Mouse (Mus musculus): ENCODE results near the gene Capn11. TPM values are rescaled to one million over a fixed set of nuclear protein-coding genes. Genes with fewer than 3 reads are reported as not detected.

Gene Capn11
- polyA plus RNA-seq, 1 experiment from 2014 or later, result not detected

DNA sequence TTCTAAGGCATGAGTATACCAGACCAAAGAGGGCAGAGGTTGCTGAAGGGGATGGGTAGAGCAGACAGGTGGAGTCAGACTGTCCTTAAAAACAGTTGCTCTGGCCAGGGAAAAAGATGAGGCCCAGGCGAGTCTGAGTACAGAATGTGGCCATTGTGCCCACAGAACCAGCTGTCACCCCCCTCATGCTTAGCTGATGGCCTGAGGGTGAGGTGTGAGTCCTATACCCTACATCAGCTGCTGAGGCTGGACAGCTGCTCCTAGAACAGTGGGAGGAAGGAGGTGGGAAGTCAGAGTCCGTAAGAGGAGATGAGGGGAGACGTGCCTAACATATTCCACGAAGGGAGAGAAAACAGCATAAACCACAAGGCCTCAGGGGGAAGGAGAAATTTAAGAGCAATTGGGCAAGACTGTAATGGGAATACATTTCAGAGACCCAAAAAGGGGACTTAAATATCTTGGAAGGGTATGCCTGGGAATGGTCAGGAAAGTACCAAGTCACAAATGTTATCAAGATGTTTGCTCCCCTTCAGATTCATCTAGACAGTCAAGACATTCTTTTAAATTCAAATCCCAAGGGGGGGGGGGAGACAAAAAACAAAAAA, 43.0 kb downstream of the Capn11 start:
- no peak overlapping the region for H3K27ac ChIP-seq (ENCODE audit: low read length)
- H3K36me3 ChIP-seq (ENCODE audit: control insufficient read depth, insufficient read depth, low read length), result no peaks in the 10 kb centered on the region
- no peak overlapping the region for H3K4me2 ChIP-seq (replicated peaks; ENCODE audit: low read depth, low read length)
- no peak for ATAC-seq (ENCODE audit: insufficient number of reproducible peaks, insufficient read depth, low FRiP score, low read depth)
- H3K4me1 ChIP-seq (ENCODE audit: control insufficient read depth, insufficient read depth, low read length), result peaks cover 11% of the 10 kb centered on the region; the same call in 1 of the 2 replicates
- no peak overlapping the region for H3K4me3 ChIP-seq (ENCODE audit: low read depth, low read length)
- no peak overlapping the region for H3K9ac ChIP-seq (replicated peaks; ENCODE audit: low read depth, low read length)
- 62% methylated on average over 4 of the region's 4 CpGs for WGBS
- no peaks in the 10 kb centered on the region for H3K9me3 ChIP-seq (ENCODE audit: control insufficient read depth, low read depth, low read length)
- H3K27me3 ChIP-seq (ENCODE audit: control insufficient read depth, insufficient read depth, low read length), result no peaks in the 10 kb centered on the region

DNA sequence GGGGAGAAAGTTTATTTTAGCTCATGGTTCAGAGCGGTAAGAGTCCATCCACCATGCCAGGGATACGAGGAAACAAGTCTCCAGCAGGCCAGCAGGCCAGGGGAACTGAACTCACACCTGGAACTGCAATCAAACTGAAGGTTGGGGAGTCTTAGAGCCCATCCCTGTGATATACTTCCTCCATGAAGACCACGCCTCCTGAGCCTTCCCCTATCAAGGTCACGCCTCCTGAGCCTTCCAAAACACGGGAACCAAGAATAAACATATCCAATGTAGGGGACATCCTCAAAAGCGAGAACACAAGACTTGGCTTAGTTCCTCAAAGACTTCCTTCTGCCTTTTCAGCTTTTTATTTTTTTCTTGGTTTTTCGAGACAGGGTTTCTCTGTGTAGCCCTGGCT, 46.2 kb downstream of the Capn11 start:
- H3K27ac ChIP-seq (ENCODE audit: low read length), result no peak overlapping the region
- H3K9ac ChIP-seq (replicated peaks; ENCODE audit: low read depth, low read length), result no peak overlapping the region
- no peak for ATAC-seq (ENCODE audit: insufficient number of reproducible peaks, insufficient read depth, low FRiP score, low read depth)
- H3K27me3 ChIP-seq (ENCODE audit: control insufficient read depth, insufficient read depth, low read length), result no peaks in the 10 kb centered on the region
- no peak overlapping the region for H3K4me2 ChIP-seq (replicated peaks; ENCODE audit: low read depth, low read length)
- H3K9me3 ChIP-seq (ENCODE audit: control insufficient read depth, low read depth, low read length), result no peaks in the 10 kb centered on the region
- no peaks in the 10 kb centered on the region for H3K36me3 ChIP-seq (ENCODE audit: control insufficient read depth, insufficient read depth, low read length)
- 86% methylated on average over 7 of the region's 7 CpGs for WGBS
- no peaks in the 10 kb centered on the region for H3K4me1 ChIP-seq (ENCODE audit: control insufficient read depth, insufficient read depth, low read length)
- H3K4me3 ChIP-seq (ENCODE audit: low read depth, low read length), result no peak overlapping the region

DNA sequence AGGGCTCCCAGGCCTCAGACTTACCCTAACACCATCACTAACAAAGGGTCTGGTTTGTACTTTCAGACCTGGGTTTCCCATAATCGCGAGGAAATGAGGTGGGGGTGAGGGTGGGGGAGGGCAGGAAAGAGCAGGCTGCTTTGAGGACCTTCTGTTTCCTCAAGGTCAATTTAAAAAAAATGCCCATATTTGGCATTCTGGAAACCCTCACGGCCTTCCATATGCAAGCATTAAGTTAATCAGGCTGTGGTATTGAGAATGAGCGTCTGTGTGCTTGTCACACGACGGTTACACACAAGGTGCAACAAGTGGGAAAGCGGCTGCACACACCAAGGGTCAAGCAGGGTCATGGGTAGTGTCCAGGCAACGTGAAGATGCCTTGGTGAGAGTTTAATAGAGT, 47.1 kb downstream of the Capn11 start:
- no peaks in the 10 kb centered on the region for H3K27me3 ChIP-seq (ENCODE audit: control insufficient read depth, insufficient read depth, low read length)
- no peaks in the 10 kb centered on the region for H3K36me3 ChIP-seq (ENCODE audit: control insufficient read depth, insufficient read depth, low read length)
- H3K27ac ChIP-seq (ENCODE audit: low read length), result no peak overlapping the region
- no peaks in the 10 kb centered on the region for H3K9me3 ChIP-seq (ENCODE audit: control insufficient read depth, low read depth, low read length)
- H3K9ac ChIP-seq (replicated peaks; ENCODE audit: low read depth, low read length), result no peak overlapping the region
- no peak overlapping the region for H3K4me3 ChIP-seq (ENCODE audit: low read depth, low read length)
- 68% methylated on average over 8 of the region's 8 CpGs for WGBS
- no peak overlapping the region for H3K4me2 ChIP-seq (replicated peaks; ENCODE audit: low read depth, low read length)
- no peaks in the 10 kb centered on the region for H3K4me1 ChIP-seq (ENCODE audit: control insufficient read depth, insufficient read depth, low read length)
- ATAC-seq (ENCODE audit: insufficient number of reproducible peaks, insufficient read depth, low FRiP score, low read depth), result no peak

DNA sequence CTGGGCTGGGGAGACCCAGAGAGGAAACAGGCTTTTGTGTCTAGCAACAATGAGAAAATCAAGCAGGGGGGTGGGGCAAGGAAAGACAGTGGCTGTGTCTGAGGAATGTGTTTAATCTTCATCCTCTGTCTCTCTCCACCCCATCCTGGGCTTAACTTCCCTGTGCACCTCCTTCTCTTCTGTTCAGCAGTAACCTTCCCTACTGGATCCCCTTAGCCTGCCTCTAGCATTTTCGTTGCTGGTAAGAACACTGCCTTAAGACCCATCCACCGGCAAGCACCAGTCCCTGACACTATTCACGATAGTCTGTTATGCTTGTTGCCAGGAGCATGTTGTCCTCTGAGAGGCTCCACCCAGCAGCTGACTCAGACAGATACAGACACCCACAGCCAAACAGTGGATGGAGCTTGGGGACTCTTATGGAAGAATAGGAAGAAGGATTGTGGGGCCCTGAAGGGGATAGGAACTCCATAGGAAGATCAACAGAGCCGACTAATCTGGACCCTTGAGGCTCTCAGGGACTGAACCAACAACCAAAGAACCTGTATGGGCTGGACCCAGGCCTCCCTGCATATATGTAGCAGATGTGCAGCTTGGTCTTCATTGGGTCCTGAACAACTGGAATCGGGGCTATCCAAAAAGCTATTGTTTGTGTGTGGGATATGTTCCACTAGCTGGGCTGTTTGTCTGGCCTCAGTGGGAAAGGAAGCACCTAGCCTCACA, 48.8 kb downstream of the Capn11 start:
- no peaks in the 10 kb centered on the region for H3K36me3 ChIP-seq (ENCODE audit: control insufficient read depth, insufficient read depth, low read length)
- no peak overlapping the region for H3K27ac ChIP-seq (ENCODE audit: low read length)
- H3K4me2 ChIP-seq (replicated peaks; ENCODE audit: low read depth, low read length), result no peak overlapping the region
- H3K4me1 ChIP-seq (ENCODE audit: control insufficient read depth, insufficient read depth, low read length), result no peaks in the 10 kb centered on the region
- no peaks in the 10 kb centered on the region for H3K9me3 ChIP-seq (ENCODE audit: control insufficient read depth, low read depth, low read length)
- no peak; the same call in 1 of the 2 replicates for ATAC-seq (ENCODE audit: insufficient number of reproducible peaks, insufficient read depth, low FRiP score, low read depth)
- WGBS, result 32% methylated on average over 5 of the region's 5 CpGs
- no peak overlapping the region for H3K9ac ChIP-seq (replicated peaks; ENCODE audit: low read depth, low read length)
- no peak overlapping the region for H3K4me3 ChIP-seq (ENCODE audit: low read depth, low read length)
- no peaks in the 10 kb centered on the region for H3K27me3 ChIP-seq (ENCODE audit: control insufficient read depth, insufficient read depth, low read length)

DNA sequence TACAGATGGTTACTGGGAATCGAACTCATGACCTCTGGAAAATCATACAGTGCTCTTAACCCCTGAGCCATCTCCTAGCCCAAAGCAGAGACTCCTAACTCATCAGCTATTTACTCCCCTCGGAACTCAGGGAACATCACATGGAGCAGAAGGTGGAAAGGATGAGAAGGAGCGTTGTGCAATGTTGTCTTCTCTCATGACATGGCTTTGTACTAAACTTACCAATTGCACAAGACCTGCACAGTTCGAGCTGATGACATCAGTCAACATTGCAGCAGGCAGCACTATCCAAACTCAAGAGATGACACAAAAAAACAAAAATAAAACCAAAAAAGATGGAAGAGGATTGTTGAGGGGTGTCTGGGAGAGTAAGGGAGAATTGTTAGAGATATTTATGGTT, 50.7 kb downstream of the Capn11 start:
- H3K4me2 ChIP-seq (replicated peaks; ENCODE audit: low read depth, low read length), result no peak overlapping the region
- no peak overlapping the region for H3K4me3 ChIP-seq (ENCODE audit: low read depth, low read length)
- WGBS, result 89% methylated on average over 4 of the region's 4 CpGs
- H3K4me1 ChIP-seq (ENCODE audit: control insufficient read depth, insufficient read depth, low read length), result no peaks in the 10 kb centered on the region
- H3K27me3 ChIP-seq (ENCODE audit: control insufficient read depth, insufficient read depth, low read length), result no peaks in the 10 kb centered on the region
- H3K9me3 ChIP-seq (ENCODE audit: control insufficient read depth, low read depth, low read length), result no peaks in the 10 kb centered on the region
- H3K9ac ChIP-seq (replicated peaks; ENCODE audit: low read depth, low read length), result no peak overlapping the region
- H3K36me3 ChIP-seq (ENCODE audit: control insufficient read depth, insufficient read depth, low read length), result no peaks in the 10 kb centered on the region
- no peak for ATAC-seq (ENCODE audit: insufficient number of reproducible peaks, insufficient read depth, low FRiP score, low read depth)
- no peak overlapping the region for H3K27ac ChIP-seq (ENCODE audit: low read length)

DNA sequence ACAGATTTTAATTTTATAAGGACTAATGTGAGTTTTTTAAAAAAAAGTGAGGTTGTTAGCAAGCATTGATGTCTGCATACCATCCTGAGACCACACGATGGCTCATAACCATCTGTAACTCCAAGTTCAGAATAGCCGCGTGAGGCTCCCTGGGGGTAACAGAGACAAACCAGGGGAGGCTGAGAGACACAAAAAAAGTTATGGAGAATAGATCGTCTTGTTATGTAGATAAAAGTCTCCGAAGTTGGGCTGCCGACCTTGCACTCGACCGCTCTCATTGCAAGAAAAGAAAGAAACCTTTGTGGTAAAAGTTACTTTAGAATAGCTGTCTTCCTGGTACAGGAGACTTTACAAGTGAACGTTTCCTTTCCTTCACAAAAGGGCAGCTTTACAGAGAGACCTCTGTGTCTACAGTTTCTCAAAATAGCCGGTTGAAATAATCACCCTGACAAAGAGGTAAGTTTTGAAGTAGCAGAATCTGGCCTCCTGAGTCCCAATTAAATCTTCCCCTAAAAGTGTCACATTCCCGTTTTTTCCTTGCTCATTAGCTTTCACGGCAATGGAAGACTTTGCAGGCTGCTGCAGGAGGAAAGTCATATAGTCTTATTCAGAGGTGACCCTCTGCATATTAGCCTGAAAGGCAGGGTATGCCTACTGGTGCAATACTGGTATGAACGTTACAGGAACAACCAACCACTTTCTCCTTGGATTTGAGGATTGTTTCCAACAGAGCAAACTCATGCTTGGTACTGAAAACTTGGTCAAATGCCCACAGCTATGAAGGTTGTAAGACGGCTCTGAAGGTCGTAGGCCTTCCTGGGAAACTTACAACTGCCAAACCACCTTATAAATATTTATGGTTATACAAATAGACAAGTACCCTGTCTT, 51.9 kb downstream of the Capn11 start:
- Histone ChIP-seq H3K9ac (replicated peaks; ENCODE audit: low read depth, low read length) (no peak overlapping the region), H3K4me1 (ENCODE audit: control insufficient read depth, insufficient read depth, low read length) (no peaks in the 10 kb centered on the region), H3K4me3 (ENCODE audit: low read depth, low read length) (no peak overlapping the region), H3K27me3 (ENCODE audit: control insufficient read depth, insufficient read depth, low read length) (no peaks in the 10 kb centered on the region), H3K9me3 (ENCODE audit: control insufficient read depth, low read depth, low read length) (no peaks in the 10 kb centered on the region), H3K36me3 (ENCODE audit: control insufficient read depth, insufficient read depth, low read length) (no peaks in the 10 kb centered on the region), H3K27ac (ENCODE audit: low read length) (no peak overlapping the region), H3K4me2 (replicated peaks; ENCODE audit: low read depth, low read length) (no peak overlapping the region)
- 73% methylated on average over 15 of the region's 15 CpGs for WGBS
- no peak for ATAC-seq (ENCODE audit: insufficient number of reproducible peaks, insufficient read depth, low FRiP score, low read depth)

DNA sequence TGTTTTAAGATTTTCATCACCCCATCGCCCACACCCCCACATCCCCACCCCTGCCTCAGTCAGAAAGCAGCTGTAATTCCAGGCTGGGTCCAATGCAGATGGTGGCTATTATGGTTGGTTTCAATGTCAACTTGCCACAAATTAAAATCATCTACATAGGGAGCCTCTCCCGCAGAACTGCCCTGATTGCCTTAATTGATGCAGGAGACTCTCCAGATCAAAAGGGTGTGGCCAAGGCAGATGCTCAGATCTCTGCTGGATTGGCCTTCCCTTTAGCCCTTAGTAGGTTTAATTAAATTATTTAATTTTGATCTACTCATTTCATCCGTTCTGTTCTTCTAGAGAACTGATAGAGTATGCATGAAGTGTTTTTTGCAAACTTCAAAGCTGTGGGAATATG, 56.1 kb downstream of the Capn11 start:
- no peak overlapping the region for H3K27ac ChIP-seq (ENCODE audit: low read length)

DNA sequence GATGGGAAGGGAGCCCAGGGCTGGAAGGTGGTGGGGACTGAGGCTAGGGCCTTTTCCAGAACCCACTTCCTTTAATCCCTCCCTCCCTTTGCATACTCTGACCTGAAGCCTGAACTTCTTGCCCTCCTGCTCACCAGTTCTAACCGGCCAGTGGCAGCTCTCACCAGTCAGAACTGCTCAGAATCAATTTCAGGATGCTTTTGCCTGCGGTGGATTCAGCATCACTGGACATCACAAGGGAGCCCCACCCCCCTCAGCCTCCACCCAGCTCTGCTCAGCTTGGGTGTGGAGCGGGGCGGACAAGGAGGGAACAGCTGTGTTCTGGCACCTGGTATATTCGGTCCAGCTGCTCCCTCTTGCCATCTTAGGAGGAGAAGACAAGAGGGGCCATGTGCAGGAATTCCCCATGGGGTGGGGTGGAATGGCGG, 57.2 kb downstream of the Capn11 start, which contains the start of gene Mymx:
Mymx (minus strand) TSS at position 226 of the 428 bp plus-strand sequence.
- Histone ChIP-seq H3K27ac (ENCODE audit: low read length) (no peak within 1 kb of the TSS), H3K36me3 (ENCODE audit: control insufficient read depth, insufficient read depth, low read length) (no peaks in the 10 kb centered on the region), H3K9ac (replicated peaks; ENCODE audit: low read depth, low read length) (no peak within 1 kb of the TSS), H3K4me1 (ENCODE audit: control insufficient read depth, insufficient read depth, low read length) (peaks cover 18% of the 10 kb centered on the region), H3K4me3 (ENCODE audit: low read depth, low read length) (no peak within 1 kb of the TSS), H3K27me3 (ENCODE audit: control insufficient read depth, insufficient read depth, low read length) (no peaks in the 10 kb centered on the region), H3K9me3 (ENCODE audit: control insufficient read depth, low read depth, low read length) (no peaks in the 10 kb centered on the region), H3K4me2 (replicated peaks; ENCODE audit: low read depth, low read length) (no peak within 1 kb of the TSS)
- no peak for ATAC-seq (ENCODE audit: insufficient number of reproducible peaks, insufficient read depth, low FRiP score, low read depth)
- 30% methylated on average over 6 of the region's 6 CpGs for WGBS

More for the DNA sequence above, 56.1 kb downstream of the Capn11 start:
- Histone ChIP-seq H3K4me2 (replicated peaks; ENCODE audit: low read depth, low read length) (no peak overlapping the region), H3K4me1 (ENCODE audit: control insufficient read depth, insufficient read depth, low read length) (peaks cover 14% of the 10 kb centered on the region), H3K27me3 (ENCODE audit: control insufficient read depth, insufficient read depth, low read length) (no peaks in the 10 kb centered on the region), H3K9ac (replicated peaks; ENCODE audit: low read depth, low read length) (no peak overlapping the region), H3K9me3 (ENCODE audit: control insufficient read depth, low read depth, low read length) (no peaks in the 10 kb centered on the region), H3K36me3 (ENCODE audit: control insufficient read depth, insufficient read depth, low read length) (no peaks in the 10 kb centered on the region), H3K4me3 (ENCODE audit: low read depth, low read length) (no peak overlapping the region)
- no peak for ATAC-seq (ENCODE audit: insufficient number of reproducible peaks, insufficient read depth, low FRiP score, low read depth)
- WGBS, result 86% methylated on average over 3 of the region's 3 CpGs

All from stomach, embryonic 14.5 days (tissue).